ENCODE assay signal across 10 mouse cellular contexts in the genomic region with DNA sequence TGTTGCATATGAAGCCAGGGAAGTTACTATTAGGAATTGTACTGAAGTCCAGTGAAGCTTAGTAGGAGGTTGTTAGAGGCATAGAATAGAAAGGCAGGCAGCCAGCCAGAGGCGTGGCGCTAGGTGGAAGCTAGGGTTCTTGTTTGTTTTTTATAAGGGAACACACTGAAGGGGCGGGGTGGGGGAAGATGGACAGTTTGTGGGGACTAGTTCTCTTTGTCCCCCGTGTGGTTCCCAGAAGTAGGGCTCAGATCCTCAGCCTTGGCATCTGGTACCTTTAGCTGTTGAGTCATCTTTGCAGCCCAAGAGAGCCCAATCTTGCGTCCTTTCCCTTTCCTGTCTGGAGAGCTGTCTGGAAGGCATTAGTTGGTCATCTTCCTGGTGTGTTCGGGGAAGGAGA. TPM values are rescaled to one million over a fixed set of nuclear protein-coding genes. Genes with fewer than 3 reads are reported as not detected.
A peak's percentile ranks its signal among the peaks of the same experiment; 100 is the strongest.
DNase-seq lines count a peak whose midpoint lies in the region; ATAC-seq and TF ChIP-seq lines count a peak whose summit lies in the region.
"Had no signal": no experiment of that assay in that cellular context is flagged by ENCODE, and none has a peak within 500 bp of the region (broad histone marks: within the 10 kb centered on the region; RNA-seq: fewer than 3 reads in every experiment).

No protein-coding gene starts in this region.

- peak overlapping the region; percentile 65 for H3K27ac ChIP-seq in gastrocnemius, adult 2 months
- H3K27ac ChIP-seq in heart, adult 2 months: peak overlapping the region; percentile 63
- peak overlapping the region; percentile 99; the same call in 1 of the 2 replicates for H3K27ac ChIP-seq in lung, embryonic 16.5 days (ENCODE audit: low read length)
- no peak overlapping the region; the same call in 1 of the 2 replicates for H3K27ac ChIP-seq in forebrain, embryonic 16.5 days (ENCODE audit: low read length)
- H3K27ac ChIP-seq in midbrain, embryonic 10.5 days (replicated peaks): no peak overlapping the region

- no peak for TF ChIP-seq POLR2A in heart, adult 2 months (IDR thresholded peaks at IDR 0.05; ENCODE audit: insufficient read depth, low read depth, low read length)

- DNase-seq in gastrocnemius, adult 2 months: peak; percentile 29
- no peak for DNase-seq in gastrocnemius, postnatal 36 days
- DNase-seq in 3T3-L1 (ENCODE audit: low read depth, low spot score): peak; percentile 78
- DNase-seq in heart, adult 2 months: peak; percentile 44 to 47
- no peak for DNase-seq in spleen, postnatal 10 days (ENCODE audit: low spot score in 2 of 2)
- no peak for DNase-seq in midbrain, embryonic 10.5 days (ENCODE audit: low spot score)

- peaks cover 28% of the 10 kb centered on the region for H3K4me1 ChIP-seq in heart, adult 2 months (ENCODE audit: control insufficient read depth, insufficient read depth, low read length)
- peaks cover 45% of the 10 kb centered on the region for H3K4me1 ChIP-seq in lung, embryonic 16.5 days (replicated peaks; ENCODE audit: control insufficient read depth, insufficient read depth, low read length)
- peaks cover 46% of the 10 kb centered on the region for H3K4me1 ChIP-seq in forebrain, embryonic 16.5 days (replicated peaks; ENCODE audit: control insufficient read depth, insufficient read depth, low read length)
- peaks cover 46% of the 10 kb centered on the region for H3K4me1 ChIP-seq in midbrain, embryonic 10.5 days

- H3K9ac ChIP-seq in heart, adult 2 months (ENCODE audit: low read depth, low read length): no peak overlapping the region
- no peak overlapping the region for H3K9ac ChIP-seq in lung, embryonic 16.5 days (ENCODE audit: low read length)
- H3K9ac ChIP-seq in forebrain, embryonic 16.5 days (replicated peaks; ENCODE audit: low read depth, low read length): no peak overlapping the region

- TF ChIP-seq CTCF in gastrocnemius, adult 2 months (IDR thresholded peaks at IDR 0.05): no peak
- 0 out of 2 replicates have a peak, but pooled peaks have one; percentile 11 for TF ChIP-seq CTCF in heart, adult 2 months (IDR thresholded peaks at IDR 0.05)

- intact Hi-C loops in gastrocnemius, adult 2 months (cut with DNase I): no loop called here
- intact Hi-C loops in gastrocnemius, postnatal 36 days (cut with DNase I): no loop called here
- intact Hi-C loops in heart, adult 2 months (cut with DNase I): no loop called here

- TF ChIP-seq EP300 in heart, adult 2 months (IDR thresholded peaks at IDR 0.05; ENCODE audit: insufficient read depth, low read depth, low read length): no peak

- H3K4me2 ChIP-seq in lung, embryonic 16.5 days (ENCODE audit: low read depth, low read length): 0 out of 2 replicates have a peak overlapping the region, but pooled peaks have one; percentile 68
- H3K4me2 ChIP-seq in forebrain, embryonic 16.5 days (ENCODE audit: low read length): no peak overlapping the region

- no peak for ATAC-seq in lung, embryonic 16.5 days (ENCODE audit: low read depth)
- ATAC-seq in forebrain, embryonic 16.5 days: no peak
- ATAC-seq: forebrain, embryonic 14.5 days; hindbrain, postnatal 0 days had no signal

- WGBS in heart, adult 2 months: 36% methylated on average over 6 of the region's 6 CpGs
- WGBS in lung, embryonic 16.5 days: 68% methylated on average over 6 of the region's 6 CpGs
- WGBS in forebrain, embryonic 16.5 days: 88% methylated on average over 6 of the region's 6 CpGs
- 93% methylated on average over 6 of the region's 6 CpGs for WGBS in midbrain, embryonic 10.5 days

- H3K36me3 ChIP-seq in heart, adult 2 months (ENCODE audit: control insufficient read depth, insufficient read depth, low read length): peaks cover 20% of the 10 kb centered on the region
- H3K36me3 ChIP-seq in lung, embryonic 16.5 days (ENCODE audit: control insufficient read depth, insufficient read depth, low read length): peaks cover 30% of the 10 kb centered on the region
- peaks cover 16% of the 10 kb centered on the region; the same call in 1 of the 2 replicates for H3K36me3 ChIP-seq in forebrain, embryonic 16.5 days (ENCODE audit: control insufficient read depth, insufficient read depth)
- peaks cover 70% of the 10 kb centered on the region for H3K36me3 ChIP-seq in midbrain, embryonic 10.5 days

- H3K9me3 ChIP-seq in lung, embryonic 16.5 days (ENCODE audit: control insufficient read depth, low read length): no peaks in the 10 kb centered on the region
- no peaks in the 10 kb centered on the region for H3K9me3 ChIP-seq in forebrain, embryonic 16.5 days (ENCODE audit: control insufficient read depth, low read length)
- no peaks in the 10 kb centered on the region for H3K9me3 ChIP-seq in midbrain, embryonic 10.5 days (replicated peaks)

- H3K79me2 ChIP-seq in heart, adult 2 months (replicated peaks; ENCODE audit: control insufficient read depth, insufficient read depth, low read length): peaks cover 9% of the 10 kb centered on the region

- H3K4me3 ChIP-seq in gastrocnemius, adult 2 months: peak overlapping the region; percentile 45
- no peak overlapping the region; the same call in 1 of the 2 replicates for H3K4me3 ChIP-seq in heart, adult 2 months
- H3K4me3 ChIP-seq in lung, embryonic 16.5 days (ENCODE audit: low read length): no peak overlapping the region
- H3K4me3 ChIP-seq in forebrain, embryonic 16.5 days (replicated peaks; ENCODE audit: low read length): no peak overlapping the region
- no peak overlapping the region for H3K4me3 ChIP-seq in midbrain, embryonic 10.5 days

- H3K27me3 ChIP-seq in heart, adult 2 months (ENCODE audit: control insufficient read depth, insufficient read depth, low read length): no peaks in the 10 kb centered on the region
- no peaks in the 10 kb centered on the region for H3K27me3 ChIP-seq in lung, embryonic 16.5 days (ENCODE audit: control insufficient read depth, insufficient read depth, low read depth, low read length)
- H3K27me3 ChIP-seq in forebrain, embryonic 16.5 days (replicated peaks; ENCODE audit: control insufficient read depth, insufficient read depth, low read length): no peaks in the 10 kb centered on the region
- H3K27me3 ChIP-seq in midbrain, embryonic 10.5 days (ENCODE audit: low read depth, poor library complexity, severe bottlenecking): no peaks in the 10 kb centered on the region

RNA-seq across cellular contexts. Expression of a gene that starts 12.8 kb away (rescaled TPM):
- 1,000 to 10,000 TPM in 1 of 2 experiments, 100 to 1,000 TPM in 1; 428 to 1,099 TPM for total RNA-seq in gastrocnemius, adult 2 months (2021)
- total RNA-seq in gastrocnemius, postnatal 36 days (2021): 100 to 1,000 TPM; 150 to 798 TPM
- total RNA-seq in heart, adult 2 months (2021): 10 to 100 TPM; 42.2 to 44.5 TPM
- polyA plus RNA-seq in heart, adult 2 months (2012; rRNA removed): 48.9 and 60.5 TPM in 2 replicates
- 656 and 695 TPM in 2 replicates for polyA plus RNA-seq in lung, embryonic 16.5 days (2015; fragmentation: Nextera tagmentation; extraction: Ambion mirVana)
- 471 and 509 TPM in 2 replicates for polyA plus RNA-seq in forebrain, embryonic 16.5 days (2015; fragmentation: Nextera tagmentation; extraction: Ambion mirVana)
- 576 and 578 TPM in 2 replicates for polyA plus RNA-seq in midbrain, embryonic 10.5 days (2016; fragmentation: Nextera tagmentation; extraction: Ambion mirVana)

RNA-seq across cellular contexts. Expression of a gene that starts 18.7 kb away (rescaled TPM):
- under 1 TPM; 0.05 to 0.11 TPM for total RNA-seq in gastrocnemius, adult 2 months (2021)
- under 1 TPM in 1 of 2 experiments, not detected in 1; 0.05 TPM for total RNA-seq in gastrocnemius, postnatal 36 days (2021)
- total RNA-seq in heart, adult 2 months (2021): under 1 TPM; 0.11 to 0.13 TPM
- 0.14 and 0.29 TPM in 2 replicates for polyA plus RNA-seq in heart, adult 2 months (2012; rRNA removed)
- 0.41 and 0.44 TPM in 2 replicates for polyA plus RNA-seq in lung, embryonic 16.5 days (2015; fragmentation: Nextera tagmentation; extraction: Ambion mirVana)
- 0.22 and 0.42 TPM in 2 replicates for polyA plus RNA-seq in forebrain, embryonic 16.5 days (2015; fragmentation: Nextera tagmentation; extraction: Ambion mirVana)
- polyA plus RNA-seq in midbrain, embryonic 10.5 days (2016; fragmentation: Nextera tagmentation; extraction: Ambion mirVana): 0.43 and 0.62 TPM in 2 replicates

RNA-seq across cellular contexts. Expression of a gene that starts 32.9 kb away (rescaled TPM):
- total RNA-seq in gastrocnemius, adult 2 months (2021): 100 to 1,000 TPM in 1 of 2 experiments, 10 to 100 TPM in 1; 94.5 to 104 TPM
- 10 to 100 TPM; 80.6 to 90.5 TPM for total RNA-seq in gastrocnemius, postnatal 36 days (2021)
- 100 to 1,000 TPM; 104 to 116 TPM for total RNA-seq in heart, adult 2 months (2021)
- polyA plus RNA-seq in heart, adult 2 months (2012; rRNA removed): 104 and 137 TPM in 2 replicates
- polyA plus RNA-seq in lung, embryonic 16.5 days (2015; fragmentation: Nextera tagmentation; extraction: Ambion mirVana): 166 and 167 TPM in 2 replicates
- 146 and 158 TPM in 2 replicates for polyA plus RNA-seq in forebrain, embryonic 16.5 days (2015; fragmentation: Nextera tagmentation; extraction: Ambion mirVana)
- 196 and 204 TPM in 2 replicates for polyA plus RNA-seq in midbrain, embryonic 10.5 days (2016; fragmentation: Nextera tagmentation; extraction: Ambion mirVana)

RNA-seq across cellular contexts. Expression of a gene that starts 33.8 kb away (rescaled TPM):
- 10 to 100 TPM; 82.0 to 93.3 TPM for total RNA-seq in gastrocnemius, adult 2 months (2021)
- 10 to 100 TPM; 78.1 to 90.6 TPM for total RNA-seq in gastrocnemius, postnatal 36 days (2021)
- total RNA-seq in heart, adult 2 months (2021): 10 to 100 TPM; 81.6 to 96.1 TPM
- polyA plus RNA-seq in heart, adult 2 months (2012; rRNA removed): 52.8 and 85.1 TPM in 2 replicates
- polyA plus RNA-seq in lung, embryonic 16.5 days (2015; fragmentation: Nextera tagmentation; extraction: Ambion mirVana): 148 and 168 TPM in 2 replicates
- polyA plus RNA-seq in forebrain, embryonic 16.5 days (2015; fragmentation: Nextera tagmentation; extraction: Ambion mirVana): 220 and 232 TPM in 2 replicates
- polyA plus RNA-seq in midbrain, embryonic 10.5 days (2016; fragmentation: Nextera tagmentation; extraction: Ambion mirVana): 235 and 237 TPM in 2 replicates

Comparison
In these comparisons a context has a peak if more than half of its experiments do, and no peak if none do; other contexts are left out.
1. DNase-seq: peak in gastrocnemius, adult 2 months (single experiment), 3T3-L1 (single experiment) and heart, adult 2 months (2 of 2); none in gastrocnemius, postnatal 36 days (0 of 2), spleen, postnatal 10 days (0 of 2) and midbrain, embryonic 10.5 days (single experiment).
2. H3K27ac ChIP-seq: peak in gastrocnemius, adult 2 months (single experiment), heart, adult 2 months (single experiment) and lung, embryonic 16.5 days (single experiment); none in forebrain, embryonic 16.5 days (single experiment) and midbrain, embryonic 10.5 days (single experiment).